In genomic region chr1:153305728-153306127, GRCm38 (mm10) we compare ENCODE assay signal across 6 mouse cellular contexts. TPM values are rescaled to one million over a fixed set of nuclear protein-coding genes. Genes with fewer than 3 reads are reported as not detected.
DNase-seq lines count a peak whose midpoint lies in the region; ATAC-seq and TF ChIP-seq lines count a peak whose summit lies in the region.
"Not testable (repeated sequence)": the region's sequence is repeated elsewhere in the genome, so short reads cannot be mapped to it uniquely, and the experiment has no call there.

No protein-coding gene starts in this region.

- TF ChIP-seq CTCF in G1E (IDR thresholded peaks at IDR 0.05; ENCODE audit: low read depth, low read length): not testable (repeated sequence)

- 69% methylated on average over 9 of the region's 9 CpGs for WGBS in heart, embryonic 13.5 days
- WGBS in liver, embryonic 12.5 days (ENCODE audit: insufficient replicate concordance): 51% methylated on average over 9 of the region's 9 CpGs

- peaks cover 79% of the 10 kb centered on the region for H3K4me1 ChIP-seq in G1E (ENCODE audit: insufficient read depth, low read depth, low read length)
- peaks cover 76% of the 10 kb centered on the region for H3K4me1 ChIP-seq in heart, embryonic 13.5 days
- H3K4me1 ChIP-seq in liver, embryonic 12.5 days: peaks cover 47% of the 10 kb centered on the region

- not testable (repeated sequence) for H3K4me2 ChIP-seq in heart, embryonic 13.5 days; liver, embryonic 12.5 days

- not testable (repeated sequence) for DNase-seq in G1E (ENCODE audit: low spot score)
- DNase-seq in c-Kit-positive CD71-positive TER-119-negative erythroid progenitor cells, embryonic 14.5 days (ENCODE audit: low read depth): peak; percentile 64
- DNase-seq in induced T-regulatory cell, adult 2 months (ENCODE audit: low read depth): peak; percentile 58
- peak; percentile 48 for DNase-seq in thymus, postnatal 4 days

- H3K9me3 ChIP-seq in G1E (replicated peaks); heart, embryonic 13.5 days; liver, embryonic 12.5 days (replicated peaks): not testable (repeated sequence)

- peaks cover 15% of the 10 kb centered on the region for H3K36me3 ChIP-seq in G1E (replicated peaks)
- H3K36me3 ChIP-seq in heart, embryonic 13.5 days; liver, embryonic 12.5 days: not testable (repeated sequence)

- not testable (repeated sequence) for H3K9ac ChIP-seq in heart, embryonic 13.5 days; liver, embryonic 12.5 days

- not testable (repeated sequence) for H3K27me3 ChIP-seq in G1E (ENCODE audit: insufficient read depth, low read length); heart, embryonic 13.5 days (replicated peaks); liver, embryonic 12.5 days (replicated peaks)

- peak overlapping the region; percentile 59; the same call in 1 of the 2 replicates for H3K4me3 ChIP-seq in G1E (ENCODE audit: low read depth, low read length)
- not testable (repeated sequence) for H3K4me3 ChIP-seq in heart, embryonic 13.5 days; liver, embryonic 12.5 days

- H3K27ac ChIP-seq in heart, embryonic 13.5 days (replicated peaks): 0 out of 2 replicates have a peak overlapping the region, but pooled peaks have one; percentile 24
- 0 out of 2 replicates have a peak overlapping the region, but pooled peaks have one; percentile 30 for H3K27ac ChIP-seq in liver, embryonic 12.5 days

- ATAC-seq in G1E (ENCODE audit: extremely low read depth, insufficient number of reproducible peaks, low FRiP score, poor library complexity, severe bottlenecking): 0 out of 2 replicates have a peak, but pooled peaks have one; percentile 28
- not testable (repeated sequence) for ATAC-seq in heart, embryonic 13.5 days (ENCODE audit: extremely low read depth, insufficient number of reproducible peaks, low FRiP score, low TSS enrichment)
- ATAC-seq in liver, embryonic 12.5 days: 0 out of 2 replicates have a peak, but pooled peaks have one; percentile 16

RNA-seq across cellular contexts. Expression of gene Lamc1, which starts 26.9 kb away (rescaled TPM):
- total RNA-seq in G1E (2014; fragmentation: Nextera tagmentation): 81.0 and 90.6 TPM in 2 replicates
- total RNA-seq in G1E (2017): 20.1 and 26.1 TPM in 2 replicates
- 14.0 and 19.0 TPM in 2 replicates for polyA plus RNA-seq in G1E (2012)
- polyA plus RNA-seq in heart, embryonic 13.5 days (2015; fragmentation: Nextera tagmentation; extraction: Ambion mirVana): 75.3 and 78.2 TPM in 2 replicates
- 14.8 and 15.7 TPM in 2 replicates for polyA plus RNA-seq in liver, embryonic 12.5 days (2016; fragmentation: Nextera tagmentation; extraction: Ambion mirVana)
